Mouse (Mus musculus) C2C12 (cell line): ENCODE data around the gene Ccdc42.

Experiments used
- CTCF ChIP-seq: IDR thresholded peaks from one replicate; pipeline ENCODE4 v1.5.1; 2011; ENCODE audit not compliant: control insufficient read depth, insufficient read depth, insufficient read length
- MAX ChIP-seq: IDR thresholded peaks from one replicate; pipeline ENCODE4 v1.6.1; 2011; ENCODE audit warnings: mild to moderate bottlenecking, control low read depth
- MYOD1 ChIP-seq: IDR thresholded peaks from one replicate; pipeline ENCODE4 v1.6.1; 2011; ENCODE audit warnings: low read depth; ENCODE audit not compliant: control insufficient read depth, insufficient read length
- MYOG ChIP-seq: IDR thresholded peaks from one replicate; pipeline ENCODE4 v1.6.1; 2011; ENCODE audit not compliant: control insufficient read depth, insufficient read length; ENCODE audit errors: extremely low read depth
- USF1 ChIP-seq: IDR thresholded peaks from one replicate; pipeline ENCODE4 v1.6.1; 2011; ENCODE audit warnings: low read depth, mild to moderate bottlenecking, control low read depth, moderate library complexity

DNA sequence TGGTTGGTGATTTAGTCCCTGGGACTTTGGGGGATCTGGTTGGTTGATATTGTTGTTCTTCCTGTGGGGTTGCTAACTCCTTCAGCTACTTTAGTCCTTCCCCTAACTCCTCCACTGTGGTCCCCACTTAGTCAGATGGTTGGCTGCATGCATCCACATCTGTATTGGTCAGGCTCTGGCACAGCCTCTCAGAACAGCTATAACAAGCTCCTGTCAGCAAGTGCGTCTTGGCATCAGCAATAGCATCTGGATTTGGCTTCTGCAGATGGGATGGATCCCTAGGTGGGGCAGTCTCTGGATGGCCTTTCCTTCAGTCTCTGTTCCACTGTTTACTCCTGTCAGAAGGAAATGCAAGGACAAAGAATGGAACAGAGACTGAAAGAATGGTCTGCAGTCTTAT is 9.7 kb upstream of the Ccdc42 start:
- TF ChIP-seq MYOD1 (no peak), CTCF (no peak), USF1 (no peak), MYOG (no peak), MAX (no peak)
